Mouse (Mus musculus) cortical plate, adult 2 months (tissue): ENCODE results near the gene Arhgef17.

Experiments used
- CTCF ChIP-seq: fragments of 200-500 bp; IDR thresholded peaks from 2 replicates; pipeline ENCODE4 v1.5.1; 2011; ENCODE audit warnings: mild to moderate bottlenecking, control low read depth, low read length; ENCODE audit not compliant: insufficient read depth; ENCODE audit errors: extremely low read depth
- POLR2A ChIP-seq: fragments of 200-500 bp; IDR thresholded peaks from 2 replicates; pipeline ENCODE4 v1.6.1; 2011; ENCODE audit warnings: mild to moderate bottlenecking, low read length, control low read depth; ENCODE audit not compliant: insufficient read depth; ENCODE audit errors: extremely low read depth

DNA sequence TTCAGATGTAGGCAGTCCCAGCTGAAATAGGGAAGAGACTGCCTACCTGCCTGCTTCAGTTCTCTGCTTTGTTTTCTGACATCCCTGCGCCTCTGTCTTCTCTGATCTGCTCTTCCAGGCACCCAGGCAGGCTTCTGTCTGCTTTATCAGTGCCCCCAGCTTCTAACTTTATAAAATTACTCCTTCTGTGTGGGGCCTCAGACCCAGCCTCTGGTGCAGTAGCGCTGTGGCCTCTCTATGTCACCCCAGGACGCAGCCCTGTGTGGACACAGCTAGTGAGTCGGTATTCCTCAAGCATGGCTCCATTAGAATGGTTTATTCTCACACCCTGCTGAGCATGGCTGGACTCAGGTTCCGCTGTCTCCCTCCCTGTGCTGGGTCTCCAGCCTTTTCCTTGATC, 18.1 kb upstream of the Arhgef17 start:
- TF ChIP-seq POLR2A (no peak), CTCF (no peak)
